Mouse (Mus musculus) layer of hippocampus, adult 6 months (tissue): ENCODE data around the gene Map1s. TPM values are rescaled to one million over a fixed set of nuclear protein-coding genes. Genes with fewer than 3 reads are reported as not detected.

Experiments used
- long read RNA-seq, 2 experiments: library from polyadenylated mRNA; unstranded; transcript quantifications; one replicate each; pipeline ENCODE4 v2.0.0; 2019 to 2020
- microRNA-seq: library from miRNA; unstranded; fragments of <30 nt; microRNA quantifications from one replicate; pipeline ENCODE4 v1.2.0, GENCODE M21; 2020
- polyA plus RNA-seq: library from polyadenylated mRNA; unstranded; fragments of <200 nt; fragmentation: Nextera tagmentation; gene quantifications from 2 replicates; pipeline ENCODE4 v1.2.3, GENCODE M21; 2021

The Map1s gene
- polyA plus RNA-seq = 29.0 and 30.2 TPM in 2 replicates
- long read RNA-seq, experiment 1, transcript Map1s-201 (7 exons, 3,314 nt) = major isoform, 19 of 63 reads
- long read RNA-seq, experiment 1, partial matches to known transcripts = 38 of 63 reads
- long read RNA-seq, experiment 1, other reads (novel, unspliced or antisense) = 4 of 63 reads
- long read RNA-seq, experiment 2, full-length matches to known transcripts = 130 of 159 reads
- long read RNA-seq, experiment 2, partial matches to known transcripts = 17 of 159 reads
- long read RNA-seq, experiment 2, other reads (novel, unspliced or antisense) = 12 of 159 reads

DNA sequence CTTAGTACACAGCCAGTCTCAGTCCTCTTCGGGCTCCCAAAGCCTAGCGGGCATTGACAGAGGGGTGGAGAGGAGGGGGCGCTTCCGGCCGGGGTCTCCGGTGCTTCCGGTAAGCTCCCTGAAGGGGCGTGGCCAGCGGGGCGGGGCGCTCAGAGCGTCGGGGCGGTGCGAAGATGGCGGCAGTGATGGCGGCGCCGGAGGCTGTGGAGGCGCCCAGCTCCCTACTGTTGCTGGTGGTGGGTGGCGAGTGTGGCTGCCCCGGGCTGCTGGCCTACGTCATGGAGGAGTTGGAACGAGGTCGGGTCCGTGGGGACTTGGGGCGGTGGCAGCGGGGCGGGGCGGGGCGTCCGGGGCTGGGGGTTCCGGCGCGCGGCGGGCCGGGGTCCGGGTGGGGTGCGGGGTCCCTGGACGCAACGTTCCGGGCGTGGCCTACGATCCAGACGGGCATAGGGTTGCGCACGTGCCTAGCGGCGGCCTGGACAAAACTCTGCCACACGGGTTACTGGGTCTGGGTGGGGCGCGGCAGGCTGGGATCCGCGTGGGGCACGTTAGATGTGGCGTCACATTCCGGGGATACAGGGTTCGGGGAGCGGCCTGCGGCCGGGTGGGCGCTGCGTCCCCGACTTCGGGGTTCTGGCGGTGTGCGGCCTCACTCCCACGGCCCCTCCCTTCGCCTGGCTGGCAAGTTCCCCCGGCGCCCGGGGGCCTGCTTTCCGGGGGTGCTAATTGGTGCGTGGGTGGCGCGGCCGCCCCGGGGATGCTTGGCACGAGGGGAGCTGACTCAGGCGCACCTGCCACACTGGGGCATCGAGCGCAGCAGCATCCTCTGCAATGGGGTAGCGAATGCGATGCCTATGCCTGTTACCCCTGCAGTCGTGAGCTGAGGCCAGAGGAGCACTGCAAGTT is at the start of gene Map1s:
Gene Map1s (plus strand): TSS at position 102 of the 906 bp plus-strand sequence.

DNA sequence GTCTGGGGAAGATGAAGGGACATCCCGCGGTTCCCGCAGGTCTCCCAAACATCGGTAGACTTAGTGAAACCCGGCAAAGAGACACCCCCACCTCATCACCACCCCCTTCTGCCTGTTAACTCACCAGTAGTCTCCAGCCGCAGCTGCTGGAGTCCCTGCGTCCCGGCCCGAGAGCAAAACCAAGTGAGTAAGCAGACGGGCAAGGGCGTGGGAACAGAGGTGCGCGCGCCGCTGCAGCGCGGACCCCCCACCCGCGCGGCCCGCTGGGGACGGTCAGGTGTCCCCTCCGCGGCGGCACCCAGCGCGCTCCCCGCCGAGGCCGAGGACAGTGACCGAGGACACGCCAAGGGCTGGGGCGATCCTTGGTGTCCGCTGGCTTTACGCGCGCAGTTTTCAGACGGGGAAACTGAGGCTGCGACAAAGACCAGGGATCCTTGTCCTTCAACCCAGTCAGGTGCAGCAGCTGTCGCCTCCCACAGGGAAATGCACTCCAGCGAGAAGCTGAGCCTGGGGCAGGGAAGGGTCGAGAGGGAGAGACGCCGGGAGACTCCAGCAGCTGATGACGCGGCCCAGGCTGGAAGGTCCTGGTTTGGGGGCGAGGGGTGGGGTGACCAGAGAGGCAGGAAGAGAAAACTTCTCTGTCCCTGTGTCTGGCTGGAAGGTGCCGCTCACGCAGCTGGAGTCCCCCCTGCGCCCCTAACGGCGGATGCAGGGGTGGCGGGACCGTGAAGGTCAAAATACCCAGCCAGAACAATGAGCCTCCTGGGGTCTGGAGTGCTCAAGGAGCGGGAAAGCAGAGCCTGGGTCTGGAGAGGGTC is 42.7 kb upstream of the Map1s start, which contains the start of gene Kcnn1:
Gene Kcnn1 (minus strand): TSS at position 435 of the 818 bp plus-strand sequence.

DNA sequence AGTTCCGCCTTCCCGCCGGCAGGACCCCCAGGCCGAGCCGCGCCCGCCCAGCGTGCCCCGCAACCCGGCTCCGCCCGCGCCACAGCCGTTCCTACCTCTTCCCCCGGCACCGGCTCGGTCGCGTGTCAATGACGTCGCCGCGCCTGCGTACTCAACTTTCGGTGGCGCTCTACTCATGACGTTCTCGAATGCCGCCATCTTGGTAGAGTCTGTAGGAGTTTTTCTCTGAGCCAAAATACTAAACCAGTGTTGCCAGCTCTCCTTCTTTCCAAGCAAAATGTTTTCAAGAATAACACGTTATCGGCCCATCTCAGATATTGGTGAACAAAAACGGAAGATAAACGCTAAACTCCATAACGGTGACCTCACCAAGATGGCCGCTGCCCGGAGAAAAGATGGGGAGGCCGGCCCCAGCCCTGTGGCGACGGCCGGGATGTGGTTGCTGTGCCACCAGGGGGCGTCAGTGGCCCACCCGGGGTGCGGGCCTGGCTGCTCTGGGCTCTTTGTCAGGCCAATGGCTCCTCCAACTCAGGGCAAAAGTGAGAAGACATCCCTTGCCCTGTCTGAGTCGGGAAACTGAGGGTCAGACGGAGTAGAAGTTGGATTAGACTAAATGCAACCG is 32.3 kb upstream of the Map1s start, which contains the start of gene Ccdc124:
Gene Ccdc124 (minus strand): TSS at position 572 of the 622 bp plus-strand sequence.

DNA sequence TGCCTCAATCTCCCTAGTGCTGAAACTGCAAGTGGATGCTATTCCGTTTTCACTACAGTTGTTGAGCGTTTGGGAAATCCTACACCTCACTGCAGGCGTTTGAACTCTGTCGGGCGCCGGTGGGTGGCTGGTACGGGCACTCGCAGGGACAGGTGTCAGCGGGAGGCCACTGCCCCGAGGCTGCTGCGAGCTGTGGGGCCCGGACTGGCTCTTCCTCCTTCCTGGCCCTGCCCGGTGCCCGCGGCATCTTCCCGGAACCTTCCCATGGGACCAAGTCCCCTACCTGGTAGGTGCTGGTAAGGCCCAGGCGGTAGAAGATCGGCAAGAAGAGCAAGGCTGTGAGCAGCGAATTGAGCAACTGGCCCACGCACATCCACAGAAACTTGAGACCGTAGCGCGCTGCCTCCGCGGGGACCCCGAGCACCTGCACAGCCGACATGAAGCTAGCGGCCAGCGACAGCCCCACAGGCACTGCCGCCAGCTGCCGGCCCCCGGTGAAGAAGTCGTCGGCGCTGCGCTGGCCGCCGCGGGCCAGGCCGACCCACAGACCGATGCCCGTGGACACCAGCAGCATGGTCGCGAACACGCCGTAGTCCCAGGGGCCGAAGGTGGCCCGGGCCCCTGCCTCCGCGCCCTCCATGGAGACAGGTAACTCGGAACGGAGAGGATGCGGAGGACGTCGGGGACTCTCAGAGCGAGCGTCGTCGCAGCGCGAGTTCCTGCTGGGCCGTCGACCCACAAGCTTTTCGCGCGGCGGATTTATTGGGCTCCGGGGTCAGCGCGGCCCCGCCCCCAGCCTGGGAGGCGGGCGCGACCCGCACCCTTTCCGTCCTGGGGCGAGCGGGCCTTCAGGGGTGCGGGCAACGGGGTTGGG is 13.5 kb upstream of the Map1s start, which contains the start of gene Slc5a5:
Gene Slc5a5 (minus strand): TSS at position 736 of the 874 bp plus-strand sequence.

DNA sequence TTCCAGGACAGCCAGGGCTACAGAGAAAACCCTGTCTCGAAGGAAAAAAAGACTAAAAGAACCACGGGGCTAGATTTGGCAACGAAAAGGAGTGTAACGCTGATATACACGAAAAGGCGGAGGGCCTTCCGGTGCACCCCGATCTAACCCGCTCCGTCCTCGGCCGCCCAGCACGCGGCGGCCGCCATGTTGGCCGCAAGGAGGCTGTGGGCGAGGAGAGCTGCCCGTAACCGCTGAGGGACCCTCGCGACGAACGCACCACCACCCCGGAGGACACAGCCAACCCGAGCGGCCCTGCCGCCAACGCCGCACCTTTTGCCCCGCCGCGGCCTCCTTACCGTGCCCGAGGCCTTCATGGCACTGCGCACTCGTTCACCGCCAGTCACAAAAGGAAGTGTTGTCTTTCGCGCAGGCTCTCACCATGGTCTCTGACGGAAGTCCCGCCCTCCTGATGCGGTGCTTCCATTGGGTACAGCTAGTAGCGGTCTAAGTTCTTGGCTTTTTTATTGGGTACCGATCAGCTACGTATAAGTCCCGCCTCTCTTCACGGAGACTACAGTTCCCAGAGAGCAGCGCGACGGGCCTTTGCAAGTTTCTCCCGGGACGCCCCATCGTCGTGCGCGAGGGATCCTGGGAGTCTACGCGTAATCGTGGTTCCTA is 8.6 kb upstream of the Map1s start, which contains the start of gene Rpl18a:
Gene Rpl18a (minus strand): TSS at position 392 of the 660 bp plus-strand sequence.

Small RNA genes within 50 kb of the gene (microRNA-seq; reads per million reads assigned to microRNA genes)
- 14.8 reads per million, percentile 37 among the genes with 10 or more reads in this experiment for gene Mir1969
- gene Mir7067 = 1.1 reads per million

Other genes starting within 250 kb of the Map1s start
- 16.0 and 19.4 TPM in 2 replicates for gene Pgpep1, start 245.5 kb upstream of the Map1s start, polyA plus RNA-seq
- gene Lsm4, start 232.7 kb upstream of the Map1s start, polyA plus RNA-seq = 247 and 266 TPM in 2 replicates
- gene Jund, start 207.0 kb upstream of the Map1s start, polyA plus RNA-seq = 6.2 and 8.7 TPM in 2 replicates
- gene Iqcn, start 202.5 kb upstream of the Map1s start, polyA plus RNA-seq = 0.05 TPM in 1 of 2 replicates, not detected in the other
- gene Gm3336, start 187.4 kb upstream of the Map1s start, polyA plus RNA-seq = not detected in 2 replicates
- gene Pde4c, start 182.2 kb upstream of the Map1s start, polyA plus RNA-seq = 0.05 and 0.30 TPM in 2 replicates
- 868 and 977 TPM in 2 replicates for gene Rab3a, start 151.3 kb upstream of the Map1s start, polyA plus RNA-seq
- gene Mpv17l2, start 145.0 kb upstream of the Map1s start, polyA plus RNA-seq = 115 and 124 TPM in 2 replicates
- 97.6 and 107 TPM in 2 replicates for gene Pik3r2, start 129.2 kb upstream of the Map1s start, polyA plus RNA-seq
- 109 and 146 TPM in 2 replicates for gene Mast3, start 100.9 kb upstream of the Map1s start, polyA plus RNA-seq
- 0.10 and 0.21 TPM in 2 replicates for gene Il12rb1, start 97.5 kb upstream of the Map1s start, polyA plus RNA-seq
- 8.8 and 12.2 TPM in 2 replicates for gene Arrdc2, start 66.2 kb upstream of the Map1s start, polyA plus RNA-seq
- 8.6 and 9.3 TPM in 2 replicates for gene Kcnn1, start 42.7 kb upstream of the Map1s start, polyA plus RNA-seq
- gene Ccdc124, start 32.0 kb upstream of the Map1s start, polyA plus RNA-seq = 128 and 139 TPM in 2 replicates
- 18.6 and 19.7 TPM in 2 replicates for gene Slc5a5, start 13.2 kb upstream of the Map1s start, polyA plus RNA-seq
- gene Rpl18a, start 8.5 kb upstream of the Map1s start, polyA plus RNA-seq = 2,904 and 3,318 TPM in 2 replicates